Mouse (Mus musculus) heart, embryonic 13.5 days (tissue): ENCODE results near the gene Tnks1bp1. TPM values are rescaled to one million over a fixed set of nuclear protein-coding genes. Genes with fewer than 3 reads are reported as not detected.

Experiments used
- ATAC-seq: fragments of 200-750 bp; cut with Nextera tagmentation; 2 replicates; pipeline ENCODE4 v1.8.0; 2017; ENCODE audit warnings: moderate TSS enrichment; ENCODE audit not compliant: insufficient number of reproducible peaks, low FRiP score, low TSS enrichment; ENCODE audit errors: extremely low read depth
- H3K27ac ChIP-seq: fragments of 300-500 bp; sonication (generic); replicated peaks from 2 replicates; pipeline ENCODE4 v1.5.1; 2015; ENCODE audit warnings: moderate library complexity, mild to moderate bottlenecking, inconsistent platforms
- H3K27me3 ChIP-seq: fragments of 300-500 bp; sonication (generic); replicated peaks from 2 replicates; pipeline ENCODE4 v1.6.1; 2015; ENCODE audit warnings: mild to moderate bottlenecking, inconsistent platforms
- H3K36me3 ChIP-seq: fragments of 300-500 bp; sonication (generic); 2 replicates; pipeline ENCODE4 v1.6.1; 2015; ENCODE audit warnings: mild to moderate bottlenecking, inconsistent platforms
- H3K4me1 ChIP-seq: fragments of 300-500 bp; sonication (generic); 2 replicates; pipeline ENCODE4 v1.6.1; 2015; ENCODE audit warnings: inconsistent platforms
- H3K4me2 ChIP-seq: fragments of 300-500 bp; sonication (generic); 2 replicates; pipeline ENCODE4 v1.6.1; 2015; ENCODE audit warnings: inconsistent platforms, mild to moderate bottlenecking, moderate library complexity
- H3K4me3 ChIP-seq: fragments of 300-500 bp; sonication (generic); 2 replicates; pipeline ENCODE4 v1.5.1; 2015; ENCODE audit warnings: moderate library complexity, mild to moderate bottlenecking, inconsistent platforms
- H3K9ac ChIP-seq: fragments of 300-500 bp; sonication (generic); 2 replicates; pipeline ENCODE4 v1.6.1; 2015; ENCODE audit warnings: inconsistent platforms, mild to moderate bottlenecking, moderate library complexity
- H3K9me3 ChIP-seq: fragments of 300-500 bp; sonication (generic); 2 replicates; pipeline ENCODE4 v1.6.1; 2016; ENCODE audit warnings: inconsistent platforms
- WGBS: fragments of 180-500 bp; shearing (Covaris S2); methylation state at CpG from one replicate; pipeline ENCODE4 v1.1.7; 2015; ENCODE audit warnings: mixed read lengths; 5-methylcytosine and 5-hydroxymethylcytosine counted together
- polyA plus RNA-seq: library from polyadenylated mRNA; unstranded; fragments of >200 nt; fragmentation: Nextera tagmentation; extraction: Ambion mirVana; gene quantifications from 2 replicates; pipeline ENCODE4 v1.2.1, GENCODE M21; 2015

Tnks1bp1 gene
- 17.4 and 21.5 TPM in 2 replicates for polyA plus RNA-seq

DNA sequence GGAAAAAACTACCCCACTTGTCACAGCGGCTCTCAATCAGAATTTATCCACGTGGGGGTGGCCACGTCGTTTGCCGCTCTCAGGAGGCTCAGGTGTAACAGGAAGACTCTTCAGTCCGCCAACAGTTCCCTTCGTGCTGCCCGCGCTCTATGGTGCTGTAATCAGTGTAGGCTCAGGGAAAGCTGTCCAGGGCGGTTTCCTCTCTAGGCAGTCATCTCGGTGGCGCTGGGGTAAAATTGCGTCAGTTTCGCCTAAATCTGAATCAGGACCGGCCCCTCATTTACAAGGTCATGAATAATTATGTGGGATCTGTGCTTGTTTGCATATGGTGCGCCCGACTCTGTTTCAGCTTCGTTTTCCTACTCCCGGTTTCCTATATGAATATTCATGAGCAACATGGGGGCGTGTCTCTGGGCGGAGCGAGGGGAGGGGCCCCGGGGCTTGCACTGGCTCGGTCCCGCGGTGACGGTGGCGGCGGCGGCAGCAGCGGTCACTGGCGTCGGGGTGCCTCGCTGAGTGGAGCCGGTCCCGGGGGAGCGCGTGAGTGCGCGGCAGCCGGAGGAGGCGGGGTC is at the start of gene Tnks1bp1:
Gene Tnks1bp1, plus strand, starts transcription at position 427 of the 572 bp plus-strand sequence.
- H3K4me3 ChIP-seq, result peak within 1 kb of the TSS; percentile 80
- peaks cover 59% of the 10 kb centered on the region for H3K36me3 ChIP-seq
- peaks cover 54% of the 10 kb centered on the region for H3K4me1 ChIP-seq
- under 1% methylated on average over 42 of the region's 42 CpGs for WGBS
- H3K4me2 ChIP-seq, result peak within 1 kb of the TSS; percentile 83
- no peaks in the 10 kb centered on the region for H3K27me3 ChIP-seq
- no peaks in the 10 kb centered on the region for H3K9me3 ChIP-seq
- H3K9ac ChIP-seq, result peak within 1 kb of the TSS; percentile 89
- H3K27ac ChIP-seq, result peak within 1 kb of the TSS; percentile 93
- ATAC-seq, result peak; percentile 81

DNA sequence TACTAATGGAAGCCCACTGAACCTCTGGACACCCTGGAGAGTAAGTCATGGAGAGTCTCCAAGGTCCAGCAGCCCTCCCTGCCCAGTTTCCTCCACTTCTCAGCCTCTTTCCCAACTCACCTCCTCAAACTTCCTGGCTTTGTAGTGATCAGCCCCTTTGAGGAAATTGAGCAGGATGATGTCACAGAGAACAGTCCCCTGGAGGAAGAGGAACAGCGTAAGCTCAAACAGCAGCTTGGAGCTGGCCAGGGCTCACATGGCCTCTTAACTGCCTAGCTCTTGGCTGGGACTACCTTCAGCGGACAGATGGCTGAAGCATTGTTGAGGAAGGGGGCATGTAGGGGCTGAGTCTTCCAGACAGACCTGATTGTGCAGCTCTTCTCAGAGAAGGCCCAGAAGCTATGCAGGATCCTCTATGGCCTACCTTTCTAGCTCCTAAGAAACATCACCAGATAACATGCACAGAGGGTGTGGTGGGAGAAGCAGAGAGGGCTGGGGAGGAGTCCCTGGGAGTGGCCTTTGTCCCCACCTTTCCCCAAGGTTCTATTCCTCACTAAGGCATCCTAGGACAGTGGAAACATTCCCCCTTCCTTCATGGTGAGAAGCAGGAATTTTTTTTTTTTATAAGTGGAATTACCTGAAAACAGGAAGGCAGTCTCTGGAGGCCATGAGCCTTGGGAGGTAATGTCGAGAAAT is 48.2 kb upstream of the Tnks1bp1 start:
- no peaks in the 10 kb centered on the region for H3K27me3 ChIP-seq
- ATAC-seq, result no peak; the same call in 1 of the 2 replicates

GRCm38 (mm10) chr2:85001497-85001896 is 46.3 kb upstream of the Tnks1bp1 start:
- Histone ChIP-seq H3K36me3 (no peaks in the 10 kb centered on the region), H3K9ac (no peak overlapping the region), H3K4me1 (peaks cover 25% of the 10 kb centered on the region), H3K4me3 (no peak overlapping the region), H3K4me2 (no peak overlapping the region), H3K27ac (no peak overlapping the region), H3K27me3 (no peaks in the 10 kb centered on the region), H3K9me3 (no peaks in the 10 kb centered on the region)
- 79% methylated on average over 13 of the region's 13 CpGs for WGBS
- ATAC-seq, result no peak

More for the DNA sequence above, 48.2 kb upstream of the Tnks1bp1 start:
- Histone ChIP-seq H3K4me1 (peaks cover 22% of the 10 kb centered on the region), H3K36me3 (no peaks in the 10 kb centered on the region), H3K9ac (no peak overlapping the region), H3K27ac (peak overlapping the region; percentile 60), H3K4me3 (no peak overlapping the region), H3K9me3 (no peaks in the 10 kb centered on the region), H3K4me2 (no peak overlapping the region)
- 57% methylated on average over 3 of the region's 3 CpGs for WGBS

DNA sequence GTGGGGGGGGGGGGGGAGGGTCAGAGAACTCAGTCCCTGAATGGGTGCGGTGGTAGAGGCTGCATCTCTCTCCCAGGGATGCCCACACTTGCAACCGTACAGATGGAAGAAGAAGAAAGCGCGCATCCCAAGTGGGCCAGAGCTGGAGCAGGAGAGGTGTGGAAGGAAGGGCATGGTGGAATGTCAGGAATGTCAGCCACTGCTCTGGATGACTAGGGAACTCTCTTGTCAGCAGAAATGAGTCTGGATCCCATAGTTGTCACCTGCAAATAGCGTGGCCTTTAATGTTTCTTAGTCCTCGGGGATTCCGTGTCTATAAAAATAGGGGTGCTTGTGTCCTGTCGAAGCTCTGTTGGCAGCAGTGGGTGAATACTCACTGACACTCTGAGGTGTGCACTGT is 45.2 kb upstream of the Tnks1bp1 start:
- 0 out of 2 replicates have a peak, but pooled peaks have one; percentile 9 for ATAC-seq
- Histone ChIP-seq H3K27me3 (no peaks in the 10 kb centered on the region), H3K9me3 (no peaks in the 10 kb centered on the region), H3K36me3 (no peaks in the 10 kb centered on the region), H3K4me2 (no peak overlapping the region), H3K9ac (no peak overlapping the region), H3K4me3 (no peak overlapping the region), H3K4me1 (peaks cover 35% of the 10 kb centered on the region), H3K27ac (no peak overlapping the region)
- WGBS, result 32% methylated on average over 8 of the region's 8 CpGs

GRCm38 (mm10) chr2:85004341-85004740 is 43.5 kb upstream of the Tnks1bp1 start:
- 81% methylated on average over 4 of the region's 4 CpGs for WGBS
- no peak overlapping the region for H3K9ac ChIP-seq

GRCm38 (mm10) chr2:85006600-85006999 is 41.2 kb upstream of the Tnks1bp1 start:
- H3K9ac ChIP-seq, result no peak overlapping the region

More at GRCm38 (mm10) chr2:85004341-85004740, 43.5 kb upstream of the Tnks1bp1 start:
- Histone ChIP-seq H3K36me3 (no peaks in the 10 kb centered on the region), H3K4me1 (peaks cover 34% of the 10 kb centered on the region), H3K9me3 (no peaks in the 10 kb centered on the region), H3K4me2 (no peak overlapping the region), H3K27ac (no peak overlapping the region), H3K27me3 (no peaks in the 10 kb centered on the region), H3K4me3 (no peak overlapping the region)
- ATAC-seq, result no peak

DNA sequence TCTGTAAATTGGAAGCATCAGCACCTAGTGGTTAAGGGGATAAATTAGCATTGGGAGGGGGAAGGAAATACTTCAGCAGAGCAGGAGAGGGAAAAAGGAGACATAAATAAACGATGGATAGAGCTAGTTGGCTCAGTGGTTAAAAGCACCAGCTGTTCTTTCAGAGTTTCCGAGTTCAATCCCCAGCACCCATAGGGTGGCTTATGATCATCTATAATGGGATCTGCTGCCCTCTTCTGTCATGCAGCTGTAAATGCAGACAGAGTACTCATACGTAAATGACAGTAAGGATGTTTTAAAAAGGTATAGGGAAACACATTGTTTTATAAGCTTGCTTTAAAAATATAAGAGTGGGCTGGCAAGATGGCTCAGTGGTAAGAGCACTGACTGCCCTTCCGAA is 40.1 kb upstream of the Tnks1bp1 start:
- H3K27me3 ChIP-seq, result no peaks in the 10 kb centered on the region
- 23% methylated on average over 4 of the region's 4 CpGs for WGBS
- no peak overlapping the region for H3K27ac ChIP-seq
- H3K4me1 ChIP-seq, result peaks cover 50% of the 10 kb centered on the region
- no peak for ATAC-seq
- H3K4me2 ChIP-seq, result no peak overlapping the region
- H3K9me3 ChIP-seq, result no peaks in the 10 kb centered on the region
- no peak overlapping the region for H3K9ac ChIP-seq
- H3K4me3 ChIP-seq, result no peak overlapping the region
- no peaks in the 10 kb centered on the region for H3K36me3 ChIP-seq

More at GRCm38 (mm10) chr2:85006600-85006999, 41.2 kb upstream of the Tnks1bp1 start:
- 56% methylated on average over 7 of the region's 7 CpGs for WGBS
- H3K27ac ChIP-seq, result no peak overlapping the region
- H3K4me3 ChIP-seq, result no peak overlapping the region
- ATAC-seq, result no peak
- H3K27me3 ChIP-seq, result no peaks in the 10 kb centered on the region
- H3K36me3 ChIP-seq, result no peaks in the 10 kb centered on the region
- H3K4me2 ChIP-seq, result no peak overlapping the region
- H3K4me1 ChIP-seq, result peaks cover 46% of the 10 kb centered on the region
- H3K9me3 ChIP-seq, result no peaks in the 10 kb centered on the region

GRCm38 (mm10) chr2:85009212-85009611 is 38.6 kb upstream of the Tnks1bp1 start:
- no peak for ATAC-seq
- H3K36me3 ChIP-seq, result no peaks in the 10 kb centered on the region
- peaks cover 48% of the 10 kb centered on the region for H3K4me1 ChIP-seq
- H3K9ac ChIP-seq, result no peak overlapping the region
- no peaks in the 10 kb centered on the region for H3K27me3 ChIP-seq
- no peak overlapping the region for H3K4me2 ChIP-seq
- no peaks in the 10 kb centered on the region for H3K9me3 ChIP-seq
- WGBS, result 66% methylated on average over 2 of the region's 2 CpGs
- H3K27ac ChIP-seq, result no peak overlapping the region
- H3K4me3 ChIP-seq, result no peak overlapping the region

DNA sequence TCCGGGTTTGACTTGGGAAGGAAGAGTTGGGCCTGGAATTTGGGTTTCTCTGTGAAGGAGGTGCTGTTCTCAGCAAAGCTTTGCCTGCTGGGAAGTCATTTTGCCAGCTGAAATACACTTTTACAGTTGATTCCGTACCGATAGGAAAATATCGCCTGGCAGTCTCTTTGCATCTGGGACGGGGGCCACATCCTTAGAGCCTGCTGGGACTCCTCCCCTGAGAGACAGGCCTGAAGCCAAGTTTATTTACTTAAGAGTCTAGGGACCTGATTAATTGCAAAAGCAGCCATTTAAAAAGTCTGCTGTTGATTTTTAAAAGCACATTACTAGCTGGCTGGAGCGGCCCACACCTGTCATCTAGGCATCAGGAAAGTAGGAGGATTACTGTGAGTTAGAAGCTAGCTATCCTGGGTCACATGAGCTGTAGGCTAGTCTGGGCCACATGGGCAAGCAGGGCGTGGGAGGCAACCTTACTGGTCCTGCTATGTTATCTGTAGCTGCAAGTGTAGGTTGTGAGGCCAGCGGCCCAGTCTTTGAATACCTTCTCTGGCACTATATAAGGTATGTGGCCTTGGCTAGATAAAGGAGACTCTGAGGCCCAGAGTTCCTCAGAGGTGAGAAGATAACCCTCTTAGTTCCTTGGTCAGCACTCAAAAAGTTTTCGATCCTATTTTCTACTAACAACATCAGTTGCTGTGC is 35.8 kb upstream of the Tnks1bp1 start:
- Histone ChIP-seq H3K9me3 (no peaks in the 10 kb centered on the region), H3K36me3 (no peaks in the 10 kb centered on the region), H3K4me3 (no peak overlapping the region), H3K4me2 (peak overlapping the region; percentile 27), H3K27ac (peak overlapping the region; percentile 49), H3K9ac (0 out of 2 replicates have a peak overlapping the region, but pooled peaks have one; percentile 2), H3K27me3 (no peaks in the 10 kb centered on the region), H3K4me1 (peaks cover 56% of the 10 kb centered on the region)
- peak; percentile 52; the same call in 1 of the 2 replicates for ATAC-seq
- 26% methylated on average over 9 of the region's 9 CpGs for whole genome bisulfite sequencing

DNA sequence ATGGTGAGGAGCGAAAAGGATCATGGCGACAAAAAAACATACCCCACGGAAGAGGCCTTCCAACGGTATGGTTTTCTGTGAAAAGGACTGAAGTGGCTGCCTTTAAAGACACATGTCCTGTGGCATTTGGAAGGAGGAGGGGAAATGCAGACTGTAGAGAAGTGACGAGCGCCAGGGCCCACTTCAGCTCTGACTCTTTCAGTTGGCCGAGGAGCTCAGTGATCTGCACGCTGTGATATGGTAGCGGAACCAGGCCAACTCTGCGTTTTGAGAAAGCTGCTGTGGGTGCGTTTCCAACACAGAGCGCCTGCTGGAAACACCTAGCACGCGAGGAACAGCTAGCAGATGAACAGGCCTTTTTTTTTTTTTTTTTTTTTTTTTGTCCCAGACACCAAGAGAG is 35.1 kb upstream of the Tnks1bp1 start:
- no peaks in the 10 kb centered on the region for H3K27me3 ChIP-seq
- peak overlapping the region; percentile 27 for H3K4me2 ChIP-seq
- H3K36me3 ChIP-seq, result no peaks in the 10 kb centered on the region
- peak overlapping the region; percentile 2; the same call in 1 of the 2 replicates for H3K9ac ChIP-seq
- WGBS, result 48% methylated on average over 14 of the region's 14 CpGs
- no peak for ATAC-seq
- no peaks in the 10 kb centered on the region for H3K9me3 ChIP-seq
- H3K27ac ChIP-seq, result peak overlapping the region; percentile 49
- peaks cover 51% of the 10 kb centered on the region for H3K4me1 ChIP-seq
- no peak overlapping the region for H3K4me3 ChIP-seq

DNA sequence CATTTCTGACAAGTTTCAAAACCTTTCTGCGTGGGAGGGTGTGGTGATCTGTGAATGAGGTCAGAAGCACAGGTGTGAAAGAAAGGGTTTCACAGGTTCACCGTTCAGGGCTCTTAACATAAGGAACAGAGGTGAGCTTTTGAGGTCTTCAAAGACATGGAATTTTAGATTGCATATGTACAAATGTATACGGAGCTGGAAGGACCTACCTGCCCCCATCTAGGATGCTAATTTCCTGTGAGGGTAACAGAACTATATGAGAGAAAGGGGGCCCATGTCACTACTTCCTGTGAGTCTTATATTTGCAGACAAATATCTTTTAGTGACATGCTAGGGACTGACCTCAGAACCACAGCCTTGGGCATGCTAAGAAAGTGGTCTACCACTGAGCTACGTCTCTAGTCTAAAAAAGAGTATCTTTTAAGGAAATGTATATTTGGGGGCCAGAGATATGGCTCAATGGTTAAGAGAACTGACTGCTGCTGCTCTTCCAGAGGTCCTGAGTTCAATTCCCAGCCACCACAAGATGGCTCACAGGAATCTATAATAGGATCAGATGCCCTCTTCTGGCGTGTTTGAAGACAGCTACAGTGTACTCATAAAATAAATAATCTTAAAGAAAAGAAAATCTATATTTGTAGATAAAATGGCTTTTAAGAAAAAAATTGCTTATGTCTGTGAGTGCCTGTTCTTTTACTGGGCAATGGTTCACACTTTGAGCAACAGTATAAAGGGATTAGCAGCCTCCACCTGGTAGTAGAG is 33.8 kb upstream of the Tnks1bp1 start:
- no peak overlapping the region for H3K27ac ChIP-seq
- no peak for ATAC-seq
- H3K9me3 ChIP-seq, result no peaks in the 10 kb centered on the region
- no peak overlapping the region for H3K9ac ChIP-seq
- 76% methylated on average over 5 of the region's 5 CpGs for WGBS
- no peaks in the 10 kb centered on the region for H3K27me3 ChIP-seq
- H3K36me3 ChIP-seq, result no peaks in the 10 kb centered on the region
- H3K4me3 ChIP-seq, result no peak overlapping the region
- H3K4me2 ChIP-seq, result no peak overlapping the region
- peaks cover 51% of the 10 kb centered on the region for H3K4me1 ChIP-seq
